Mouse (Mus musculus) cerebellum, adult 2 months (tissue): Measurements from ENCODE around the gene Slc19a3.

ENCODE experiments used
- CTCF ChIP-seq: fragments of 200-500 bp; IDR thresholded peaks from 2 replicates; pipeline ENCODE4 v1.5.1; 2011; ENCODE audit warnings: low read depth, mild to moderate bottlenecking, control low read depth, low read length, moderate library complexity, borderline replicate concordance; ENCODE audit not compliant: insufficient read depth
- POLR2A ChIP-seq: fragments of 200-500 bp; IDR thresholded peaks from 2 replicates; pipeline ENCODE4 v1.6.1; 2011; ENCODE audit warnings: low read length, control low read depth, borderline replicate concordance; ENCODE audit not compliant: insufficient read depth

DNA sequence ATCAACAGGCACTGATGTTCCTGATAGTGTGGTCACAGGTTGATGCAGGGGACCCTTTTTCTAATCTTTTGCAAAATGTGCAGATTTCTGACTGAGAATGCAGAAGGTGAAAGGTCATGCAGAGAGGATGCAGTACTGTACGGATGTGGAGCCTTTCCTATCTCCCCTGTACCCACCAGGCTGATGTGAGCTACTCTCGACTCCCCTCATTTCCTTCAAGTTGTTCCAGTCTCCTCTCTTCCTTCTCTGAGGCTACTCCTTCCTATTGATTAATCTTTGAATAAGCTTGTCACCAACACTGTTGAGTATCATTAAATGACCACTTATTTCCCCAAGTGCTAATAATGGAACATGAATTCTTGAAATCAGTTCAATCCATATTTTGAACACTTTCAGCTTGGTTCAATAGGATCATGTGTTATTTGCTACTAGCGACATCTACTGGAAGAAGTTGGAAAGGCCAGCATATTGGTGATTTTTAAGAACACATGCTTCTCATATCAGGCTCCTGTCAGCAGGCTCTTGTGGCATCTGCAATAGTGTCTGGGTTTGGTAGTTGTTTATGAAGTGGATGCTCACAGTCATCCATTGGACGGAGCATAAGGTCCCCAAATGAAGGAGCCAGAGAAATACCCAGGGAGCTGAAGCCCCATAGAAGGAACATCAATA lies 50.6 kb downstream of the Slc19a3 start:
- TF ChIP-seq CTCF (peak; percentile 46; the same call in 1 of the 2 replicates), POLR2A (no peak)
